Mouse (Mus musculus): ENCODE results near the gene Mxd4. TPM values are rescaled to one million over a fixed set of nuclear protein-coding genes. Genes with fewer than 3 reads are reported as not detected.

Mxd4 gene
- polyA plus RNA-seq, 1 experiment from 2014 or later = 57.4 TPM

DNA sequence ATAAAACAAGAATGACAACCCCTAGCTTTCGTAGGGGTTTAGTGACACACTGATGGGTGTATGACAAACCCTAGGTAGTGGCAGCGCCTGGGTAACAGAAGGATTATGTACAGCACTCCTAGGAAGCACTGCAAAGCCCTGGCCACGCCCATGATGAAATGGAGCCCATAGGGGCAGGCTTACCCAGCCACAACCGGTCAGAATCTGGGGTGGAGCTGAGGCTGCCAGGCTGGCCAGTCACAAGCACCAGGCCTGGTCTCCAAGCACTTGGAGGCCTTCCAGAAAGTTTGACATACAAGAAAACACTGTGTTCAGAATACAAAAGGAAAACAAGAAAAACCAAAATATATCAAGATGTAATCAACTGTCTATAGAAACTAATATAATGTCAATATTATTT lies 3.5 kb upstream of the Mxd4 start:
- H3K27me3 ChIP-seq (ENCODE audit: control insufficient read depth, insufficient read depth, low read depth, low read length) = no peaks in the 10 kb centered on the region
- no peaks in the 10 kb centered on the region for H3K9me3 ChIP-seq (ENCODE audit: control insufficient read depth, low read length)
- no peak for ATAC-seq (ENCODE audit: low read depth)
- H3K4me2 ChIP-seq (ENCODE audit: low read depth, low read length) = no peak overlapping the region
- WGBS = 43% methylated on average over 4 of the region's 4 CpGs
- no peak overlapping the region for H3K4me3 ChIP-seq (ENCODE audit: low read length)
- no peaks in the 10 kb centered on the region for H3K36me3 ChIP-seq (ENCODE audit: control insufficient read depth, insufficient read depth, low read length)
- H3K9ac ChIP-seq (ENCODE audit: low read length) = no peak overlapping the region
- H3K4me1 ChIP-seq (replicated peaks; ENCODE audit: control insufficient read depth, insufficient read depth, low read length) = peaks cover 20% of the 10 kb centered on the region
- H3K27ac ChIP-seq (ENCODE audit: low read length) = peak overlapping the region; percentile 8; the same call in 1 of the 2 replicates

DNA sequence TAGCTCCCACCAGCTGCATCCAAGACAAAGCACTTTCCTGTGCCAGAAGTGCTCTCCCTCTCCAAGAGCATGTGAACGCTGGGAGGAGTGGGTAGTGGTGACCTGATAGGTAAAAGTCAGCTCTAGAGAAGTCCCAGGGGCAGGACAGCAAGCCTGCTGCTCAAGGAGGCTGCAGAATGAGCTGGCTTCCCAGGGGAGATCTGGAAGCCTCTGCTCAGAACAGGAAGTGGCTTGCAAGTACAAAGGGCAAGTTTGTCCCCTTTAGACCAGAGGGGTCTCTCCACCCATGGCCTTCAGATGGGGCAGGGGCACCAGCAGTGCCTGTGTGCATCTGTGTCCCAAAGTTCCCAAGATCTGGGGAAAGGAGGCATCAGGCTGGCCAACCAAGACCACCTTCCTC lies 2.0 kb upstream of the Mxd4 start:
- Histone ChIP-seq H3K4me1 (replicated peaks; ENCODE audit: control insufficient read depth, insufficient read depth, low read length) (peaks cover 33% of the 10 kb centered on the region), H3K36me3 (ENCODE audit: control insufficient read depth, insufficient read depth, low read length) (no peaks in the 10 kb centered on the region), H3K9me3 (ENCODE audit: control insufficient read depth, low read length) (no peaks in the 10 kb centered on the region), H3K27ac (ENCODE audit: low read length) (no peak overlapping the region), H3K27me3 (ENCODE audit: control insufficient read depth, insufficient read depth, low read depth, low read length) (no peaks in the 10 kb centered on the region), H3K4me3 (ENCODE audit: low read length) (no peak overlapping the region), H3K4me2 (ENCODE audit: low read depth, low read length) (no peak overlapping the region), H3K9ac (ENCODE audit: low read length) (no peak overlapping the region)
- ATAC-seq (ENCODE audit: low read depth) = no peak
- WGBS = 33% methylated on average over 1 of the region's 1 CpGs

DNA sequence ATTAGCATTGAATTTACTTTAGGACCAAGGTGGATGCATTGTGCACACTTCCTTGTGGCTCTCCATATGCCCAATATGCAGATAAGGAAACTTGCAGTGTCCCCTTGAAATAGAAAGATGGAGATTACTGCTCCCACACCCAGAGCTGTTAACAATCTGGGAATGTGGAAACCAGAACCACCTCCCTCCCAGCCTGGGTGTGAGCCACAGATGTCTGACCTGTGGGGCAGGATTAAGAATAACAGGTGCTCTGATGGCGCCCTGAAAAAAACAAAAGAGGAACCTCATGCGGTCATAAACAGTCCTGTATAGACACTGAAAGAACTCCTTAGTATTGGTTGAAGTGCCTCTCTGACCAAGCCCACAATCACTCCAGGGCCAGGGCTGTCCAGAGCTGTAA lies 1.3 kb upstream of the Mxd4 start:
- H3K9ac ChIP-seq (ENCODE audit: low read length) = peak overlapping the region; percentile 83
- peak overlapping the region; percentile 90 for H3K4me3 ChIP-seq (ENCODE audit: low read length)
- H3K36me3 ChIP-seq (ENCODE audit: control insufficient read depth, insufficient read depth, low read length) = no peaks in the 10 kb centered on the region
- H3K4me2 ChIP-seq (ENCODE audit: low read depth, low read length) = peak overlapping the region; percentile 60
- peaks cover 40% of the 10 kb centered on the region for H3K4me1 ChIP-seq (replicated peaks; ENCODE audit: control insufficient read depth, insufficient read depth, low read length)
- 62% methylated on average over 2 of the region's 2 CpGs for WGBS
- H3K27ac ChIP-seq (ENCODE audit: low read length) = no peak overlapping the region
- no peak for ATAC-seq (ENCODE audit: low read depth)
- no peaks in the 10 kb centered on the region for H3K27me3 ChIP-seq (ENCODE audit: control insufficient read depth, insufficient read depth, low read depth, low read length)
- no peaks in the 10 kb centered on the region for H3K9me3 ChIP-seq (ENCODE audit: control insufficient read depth, low read length)

DNA sequence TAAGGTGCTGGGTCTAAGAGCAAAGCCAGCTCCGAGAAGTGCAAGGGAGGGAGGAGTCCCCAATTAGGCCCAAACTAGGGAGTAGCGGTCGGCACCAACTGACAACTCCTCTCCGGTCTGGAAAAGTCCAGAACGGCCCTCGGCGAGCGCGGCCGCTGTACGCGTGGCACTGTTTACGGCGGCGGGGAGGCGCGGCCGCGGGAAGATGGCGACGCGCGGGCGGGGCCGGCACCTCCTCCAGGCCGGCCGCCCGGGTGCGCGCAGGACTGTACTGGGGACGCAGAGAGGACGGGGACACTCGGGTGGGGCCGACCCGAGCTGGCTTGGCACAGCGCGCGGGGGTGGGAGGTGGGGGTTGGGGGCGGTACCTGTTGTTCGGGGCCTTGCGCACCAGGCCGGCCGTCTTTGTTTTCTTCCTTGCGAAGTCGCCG lies 544 bp downstream of the Mxd4 start:
- ATAC-seq (ENCODE audit: low read depth) = peak; percentile 35
- peaks cover 56% of the 10 kb centered on the region for H3K4me1 ChIP-seq (replicated peaks; ENCODE audit: control insufficient read depth, insufficient read depth, low read length)

DNA sequence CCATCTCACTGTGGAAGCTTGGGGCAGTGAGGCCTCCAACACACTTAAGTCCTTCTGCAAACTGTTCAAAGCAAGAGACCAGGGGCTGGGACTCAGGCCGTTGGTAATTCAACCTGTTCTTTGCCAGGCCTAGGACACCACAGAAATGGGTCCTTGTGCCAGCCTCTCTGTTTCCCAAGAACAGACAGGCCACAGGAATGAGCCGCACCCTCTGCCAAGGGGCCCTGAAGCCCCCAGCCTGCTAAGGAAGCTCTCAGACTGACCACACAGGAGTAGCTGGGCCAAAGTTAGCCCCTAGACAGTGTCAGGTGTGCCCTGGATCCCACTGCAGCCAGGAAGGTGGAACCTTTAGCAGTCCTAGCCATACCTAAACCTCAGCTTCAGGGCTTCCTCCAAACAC lies 1.1 kb downstream of the Mxd4 start:
- H3K36me3 ChIP-seq (ENCODE audit: control insufficient read depth, insufficient read depth, low read length) = 0 out of 2 replicates have a peak, but pooled peaks cover 2% of the 10 kb centered on the region
- 38% methylated on average over 2 of the region's 2 CpGs for WGBS
- peak overlapping the region; percentile 90 for H3K4me3 ChIP-seq (ENCODE audit: low read length)
- peak overlapping the region; percentile 94 for H3K4me2 ChIP-seq (ENCODE audit: low read depth, low read length)
- ATAC-seq (ENCODE audit: low read depth) = no peak
- H3K9ac ChIP-seq (ENCODE audit: low read length) = peak overlapping the region; percentile 92
- peaks cover 62% of the 10 kb centered on the region for H3K4me1 ChIP-seq (replicated peaks; ENCODE audit: control insufficient read depth, insufficient read depth, low read length)
- H3K9me3 ChIP-seq (ENCODE audit: control insufficient read depth, low read length) = no peaks in the 10 kb centered on the region
- H3K27ac ChIP-seq (ENCODE audit: low read length) = peak overlapping the region; percentile 99
- H3K27me3 ChIP-seq (ENCODE audit: control insufficient read depth, insufficient read depth, low read depth, low read length) = no peaks in the 10 kb centered on the region

More for the DNA sequence above, 544 bp downstream of the Mxd4 start:
- Histone ChIP-seq H3K4me2 (ENCODE audit: low read depth, low read length) (peak overlapping the region; percentile 94), H3K4me3 (ENCODE audit: low read length) (peak overlapping the region; percentile 90), H3K27me3 (ENCODE audit: control insufficient read depth, insufficient read depth, low read depth, low read length) (no peaks in the 10 kb centered on the region), H3K27ac (ENCODE audit: low read length) (peak overlapping the region; percentile 99), H3K9ac (ENCODE audit: low read length) (peak overlapping the region; percentile 92), H3K36me3 (ENCODE audit: control insufficient read depth, insufficient read depth, low read length) (no peaks in the 10 kb centered on the region), H3K9me3 (ENCODE audit: control insufficient read depth, low read length) (no peaks in the 10 kb centered on the region)
- WGBS = under 1% methylated on average over 35 of the region's 46 CpGs

DNA sequence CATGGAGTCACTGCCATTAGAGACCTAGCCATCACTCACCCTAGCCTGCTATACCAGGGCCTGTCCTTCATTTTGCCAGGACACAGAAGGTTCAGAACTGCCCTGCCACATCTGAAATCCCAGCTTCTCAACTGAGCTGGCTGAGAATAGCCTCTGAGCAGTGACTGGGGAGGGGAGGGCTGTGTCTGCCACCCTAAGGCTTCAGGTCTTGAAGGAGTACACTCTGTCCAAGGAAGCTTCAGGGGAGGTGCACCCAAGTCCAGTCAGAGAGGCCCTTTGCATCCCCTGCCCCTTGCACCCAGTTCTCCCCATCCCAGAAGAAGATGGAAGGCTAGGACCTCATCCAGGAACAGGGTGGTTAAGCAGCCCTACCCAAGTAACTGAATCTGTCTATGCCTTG lies 1.7 kb downstream of the Mxd4 start:
- Histone ChIP-seq H3K4me2 (ENCODE audit: low read depth, low read length) (peak overlapping the region; percentile 94), H3K36me3 (ENCODE audit: control insufficient read depth, insufficient read depth, low read length) (0 out of 2 replicates have a peak, but pooled peaks cover 2% of the 10 kb centered on the region), H3K27me3 (ENCODE audit: control insufficient read depth, insufficient read depth, low read depth, low read length) (no peaks in the 10 kb centered on the region), H3K9me3 (ENCODE audit: control insufficient read depth, low read length) (no peaks in the 10 kb centered on the region), H3K4me3 (ENCODE audit: low read length) (peak overlapping the region; percentile 90), H3K9ac (ENCODE audit: low read length) (peak overlapping the region; percentile 92), H3K4me1 (replicated peaks; ENCODE audit: control insufficient read depth, insufficient read depth, low read length) (peaks cover 58% of the 10 kb centered on the region), H3K27ac (ENCODE audit: low read length) (no peak overlapping the region)
- ATAC-seq (ENCODE audit: low read depth) = no peak

DNA sequence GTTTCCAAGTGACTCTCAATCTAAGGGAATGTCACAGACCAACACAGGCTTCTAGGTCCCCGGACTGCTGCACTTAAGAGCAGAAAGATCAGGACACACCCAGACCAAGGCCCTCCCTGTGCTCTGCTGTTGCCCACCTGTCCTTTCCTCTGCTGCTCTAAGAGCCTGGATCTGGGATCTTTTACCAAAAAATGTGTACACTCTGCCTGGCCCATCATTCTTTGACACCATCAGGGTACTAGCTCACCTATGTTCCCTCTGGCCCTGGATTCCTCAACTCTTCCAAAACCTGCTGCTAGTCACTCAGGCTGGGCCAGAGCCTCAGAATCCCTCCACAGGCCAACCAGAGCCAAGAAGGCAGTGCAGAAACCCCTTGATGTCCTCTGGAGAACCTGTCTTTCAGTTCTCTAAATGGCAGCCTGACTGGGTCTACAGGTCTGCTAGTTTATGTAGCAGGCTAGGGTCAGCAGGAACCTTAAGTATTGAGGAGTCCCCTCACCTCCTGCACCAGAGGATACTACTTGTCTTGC lies 2.4 kb downstream of the Mxd4 start:
- peak overlapping the region; percentile 94 for H3K4me2 ChIP-seq (ENCODE audit: low read depth, low read length)
- peaks cover 56% of the 10 kb centered on the region for H3K4me1 ChIP-seq (replicated peaks; ENCODE audit: control insufficient read depth, insufficient read depth, low read length)
- no peaks in the 10 kb centered on the region for H3K27me3 ChIP-seq (ENCODE audit: control insufficient read depth, insufficient read depth, low read depth, low read length)
- no peaks in the 10 kb centered on the region for H3K9me3 ChIP-seq (ENCODE audit: control insufficient read depth, low read length)
- ATAC-seq (ENCODE audit: low read depth) = no peak
- H3K36me3 ChIP-seq (ENCODE audit: control insufficient read depth, insufficient read depth, low read length) = peaks cover 6% of the 10 kb centered on the region
- H3K9ac ChIP-seq (ENCODE audit: low read length) = peak overlapping the region; percentile 11; the same call in 1 of the 2 replicates
- H3K27ac ChIP-seq (ENCODE audit: low read length) = no peak overlapping the region
- WGBS = 64% methylated on average over 1 of the region's 1 CpGs
- H3K4me3 ChIP-seq (ENCODE audit: low read length) = no peak overlapping the region

DNA sequence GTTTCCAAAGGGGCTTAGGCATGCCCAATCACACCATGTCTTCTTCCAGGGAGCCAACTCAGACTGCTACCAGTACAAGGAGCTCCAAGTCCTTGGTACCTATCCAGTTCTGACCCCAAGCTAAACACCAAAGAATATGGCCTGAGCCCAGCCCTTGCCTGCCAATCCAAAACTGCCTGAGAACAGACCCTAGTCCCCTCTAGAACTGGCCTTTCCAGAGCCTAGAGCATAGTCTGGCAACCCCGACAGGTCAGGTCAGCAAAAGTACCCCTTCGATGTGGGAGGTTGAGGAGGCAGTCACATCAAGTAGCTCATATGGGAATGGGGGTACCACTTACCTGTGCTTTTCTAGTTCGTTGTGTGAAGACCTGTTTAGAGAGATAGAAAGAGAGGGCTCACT lies 3.5 kb downstream of the Mxd4 start:
- Histone ChIP-seq H3K4me1 (replicated peaks; ENCODE audit: control insufficient read depth, insufficient read depth, low read length) (peaks cover 54% of the 10 kb centered on the region), H3K9me3 (ENCODE audit: control insufficient read depth, low read length) (no peaks in the 10 kb centered on the region), H3K4me3 (ENCODE audit: low read length) (no peak overlapping the region), H3K9ac (ENCODE audit: low read length) (no peak overlapping the region), H3K27me3 (ENCODE audit: control insufficient read depth, insufficient read depth, low read depth, low read length) (no peaks in the 10 kb centered on the region), H3K4me2 (ENCODE audit: low read depth, low read length) (no peak overlapping the region), H3K36me3 (ENCODE audit: control insufficient read depth, insufficient read depth, low read length) (peaks cover 9% of the 10 kb centered on the region), H3K27ac (ENCODE audit: low read length) (no peak overlapping the region; the same call in 1 of the 2 replicates)
- WGBS = 86% methylated on average over 3 of the region's 3 CpGs
- ATAC-seq (ENCODE audit: low read depth) = no peak

DNA sequence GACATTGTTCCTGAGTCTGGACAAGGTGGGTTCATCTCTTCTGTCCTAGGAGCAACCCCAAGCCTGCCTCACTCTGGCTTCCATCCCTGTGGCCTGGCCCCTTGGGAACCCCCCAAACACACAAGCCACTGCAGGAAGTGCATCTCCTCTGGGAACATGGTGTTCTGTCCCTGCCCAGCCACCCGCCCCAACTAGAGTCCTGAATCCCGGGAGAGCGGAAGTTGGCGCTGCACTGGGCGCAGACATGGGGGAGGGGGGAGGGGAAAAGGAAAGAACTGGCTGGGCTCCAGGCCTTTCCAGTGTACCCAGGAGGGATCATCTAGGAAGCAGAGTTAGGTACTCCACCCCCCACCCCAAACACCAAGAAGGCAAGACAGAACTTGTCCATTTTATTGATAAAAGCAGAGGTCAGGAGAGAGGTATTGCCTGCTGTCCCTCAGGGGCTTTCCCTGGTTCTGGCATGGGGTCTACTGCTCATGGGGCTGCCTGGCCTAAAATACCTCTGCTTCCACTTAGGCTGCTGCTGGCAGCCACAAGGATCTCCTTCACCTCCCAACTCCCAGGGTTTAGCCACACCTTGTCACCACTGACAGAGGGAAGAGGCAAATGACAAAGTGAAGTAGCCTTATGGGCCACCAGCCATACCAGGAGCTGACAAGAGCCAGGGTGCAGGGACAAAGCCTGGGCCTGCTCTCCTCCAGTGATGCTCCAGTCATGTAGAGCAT lies 4.2 kb downstream of the Mxd4 start:
- Histone ChIP-seq H3K36me3 (ENCODE audit: control insufficient read depth, insufficient read depth, low read length) (peaks cover 9% of the 10 kb centered on the region), H3K4me3 (ENCODE audit: low read length) (no peak overlapping the region), H3K4me1 (replicated peaks; ENCODE audit: control insufficient read depth, insufficient read depth, low read length) (peaks cover 47% of the 10 kb centered on the region), H3K9me3 (ENCODE audit: control insufficient read depth, low read length) (no peaks in the 10 kb centered on the region), H3K27me3 (ENCODE audit: control insufficient read depth, insufficient read depth, low read depth, low read length) (no peaks in the 10 kb centered on the region), H3K27ac (ENCODE audit: low read length) (peak overlapping the region; percentile 58), H3K4me2 (ENCODE audit: low read depth, low read length) (no peak overlapping the region; the same call in 1 of the 2 replicates), H3K9ac (ENCODE audit: low read length) (no peak overlapping the region)
- 53% methylated on average over 5 of the region's 5 CpGs for WGBS
- ATAC-seq (ENCODE audit: low read depth) = no peak

All from lung, embryonic 16.5 days (tissue).